Mouse (Mus musculus) layer of hippocampus, postnatal 14 days (tissue): ENCODE measurements at regions not wholly inside any gene's neighbourhood (a gene's known extent, or its start where the extent isn't known, plus 50 kb on each side); places are given as distances from the start of the nearest gene placed in this dataset.

Experiments used
- DNase-seq, 2 experiments: peaks; one replicate each; pipeline ENCODE4 v3.0.0; 2021 to 2022; ENCODE audit warnings: low spot score in 2 of 2, mixed read lengths in 1 of 2

DNA sequence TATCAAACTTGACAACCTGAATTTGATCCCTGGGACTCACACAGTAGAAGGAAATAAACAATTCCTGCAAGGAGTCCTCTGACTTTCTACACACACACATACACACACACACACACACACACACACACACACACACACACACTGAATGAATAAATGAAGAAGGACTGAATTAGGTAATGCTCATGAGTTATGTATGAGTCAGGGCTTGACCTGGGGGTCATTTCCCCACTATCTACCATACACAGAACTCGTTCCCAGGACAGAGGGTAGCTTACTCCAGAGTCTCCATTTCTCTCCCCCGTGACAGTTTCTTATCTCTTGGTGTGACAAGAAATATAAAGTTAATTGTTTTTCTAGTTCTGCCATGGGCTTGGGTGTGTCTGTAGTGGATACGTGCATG is 50.1 kb upstream of the Gadd45a start:
- DNase-seq = no peak
